Mouse (Mus musculus) heart, postnatal 0 days (tissue): Measurements from ENCODE around the gene Gm49392. TPM values are rescaled to one million over a fixed set of nuclear protein-coding genes. Genes with fewer than 3 reads are reported as not detected.
"Not testable (repeated sequence)": the region's sequence is repeated elsewhere in the genome, so short reads cannot be mapped to it uniquely, and the experiment has no call there.

Source experiments
- ATAC-seq: fragments of 200-750 bp; cut with Nextera tagmentation; 2 replicates; pipeline ENCODE4 v1.8.0; 2017; ENCODE audit warnings: low read depth, moderate number of reproducible peaks, moderate library complexity; ENCODE audit not compliant: insufficient read depth
- DNase-seq: peaks from one replicate; pipeline ENCODE4 v3.0.0-alpha.2; 2016; ENCODE audit warnings: low spot score
- H3K27ac ChIP-seq: fragments of 300-500 bp; sonication (generic); 2 replicates; pipeline ENCODE4 v1.5.1; 2014; ENCODE audit warnings: low read depth, mild to moderate bottlenecking
- H3K27me3 ChIP-seq: fragments of 300-500 bp; sonication (generic); 2 replicates; pipeline ENCODE4 v1.6.1; 2014; ENCODE audit warnings: low read length, mixed read lengths; ENCODE audit not compliant: control insufficient read depth, insufficient read depth
- H3K36me3 ChIP-seq: fragments of 300-500 bp; sonication (generic); replicated peaks from 2 replicates; pipeline ENCODE4 v1.6.1; 2014; ENCODE audit warnings: low read length, mixed read lengths; ENCODE audit not compliant: control insufficient read depth, insufficient read depth
- H3K4me1 ChIP-seq: fragments of 300-500 bp; sonication (generic); 2 replicates; pipeline ENCODE4 v1.6.1; 2014; ENCODE audit warnings: antibody characterized with exemption; ENCODE audit not compliant: control insufficient read depth, insufficient read depth
- H3K4me2 ChIP-seq: fragments of 300-500 bp; sonication (generic); 2 replicates; pipeline ENCODE4 v1.6.1; 2014; ENCODE audit warnings: low read depth, mild to moderate bottlenecking, low read length, moderate library complexity
- H3K4me3 ChIP-seq: fragments of 300-500 bp; sonication (generic); 2 replicates; pipeline ENCODE4 v1.5.1; 2014; ENCODE audit warnings: low read depth, low read length
- H3K9ac ChIP-seq: fragments of 300-500 bp; sonication (generic); replicated peaks from 2 replicates; pipeline ENCODE4 v1.6.1; 2014; ENCODE audit warnings: low read depth, low read length, mixed read lengths
- H3K9me3 ChIP-seq: fragments of 300-500 bp; sonication (generic); replicated peaks from 2 replicates; pipeline ENCODE4 v1.6.1; 2016; ENCODE audit warnings: low read length; ENCODE audit not compliant: control insufficient read depth
- CTCF ChIP-seq: IDR thresholded peaks from 2 replicates; pipeline ENCODE4 v1.5.1; 2016; ENCODE audit warnings: antibody characterized with exemption, control low read depth, low read depth
- EP300 ChIP-seq: IDR thresholded peaks from 2 replicates; pipeline ENCODE4 v1.6.1; 2016; ENCODE audit warnings: antibody characterized with exemption, low read depth
- WGBS: fragments of 180-500 bp; shearing (Covaris S2); extraction: QIAGEN DNeasy Blood & Tissue Kit; methylation state at CpG from one replicate; pipeline ENCODE4 v1.1.7; 2014; 5-methylcytosine and 5-hydroxymethylcytosine counted together
- polyA plus RNA-seq: library from polyadenylated mRNA; unstranded; fragments of >200 nt; fragmentation: Nextera tagmentation; extraction: Ambion mirVana; gene quantifications from 2 replicates; pipeline ENCODE4 v1.2.1, GENCODE M21; 2015
- total RNA-seq: library from RNA; depleted of rRNA; stranded (reverse); fragments of >200 nt; gene quantifications from 2 replicates; pipeline ENCODE4 v1.2.3, GENCODE M21; 2014; ENCODE audit warnings: low replicate concordance; rRNA removed

Gene Gm49392
- total RNA-seq (not detected in 2 replicates), polyA plus RNA-seq (0.64 and 0.69 TPM in 2 replicates)

- not testable (repeated sequence) for H3K27me3 ChIP-seq, H3K9ac ChIP-seq, H3K4me3 ChIP-seq, H3K36me3 ChIP-seq, H3K4me2 ChIP-seq, H3K4me1 ChIP-seq, ATAC-seq, H3K9me3 ChIP-seq, DNase-seq
- peak within 1 kb of the TSS; percentile 63 for H3K27ac ChIP-seq
- WGBS = 82% methylated on average over 8 of the region's 8 CpGs
Observed at GRCm38 (mm10) chr13:60896794-60897193, at the start of gene Gm49392. Gm49392 (minus strand) TSS chr13:60896894.

- not testable (repeated sequence) for H3K9me3 ChIP-seq, H3K4me2 ChIP-seq, H3K4me3 ChIP-seq, H3K36me3 ChIP-seq, ATAC-seq, H3K4me1 ChIP-seq, H3K27ac ChIP-seq, H3K27me3 ChIP-seq, DNase-seq, H3K9ac ChIP-seq
- WGBS = 65% methylated on average over 3 of the region's 3 CpGs
Observed at GRCm38 (mm10) chr13:60941884-60942283, 45.2 kb upstream of the Gm49392 start, which contains the start of gene Tpbpa. Tpbpa (minus strand) TSS chr13:60941984.

- Histone ChIP-seq H3K4me3 (no peak within 1 kb of the TSS), H3K4me1 (no peaks in the 10 kb centered on the region), H3K4me2 (no peak within 1 kb of the TSS), H3K9ac (no peak within 1 kb of the TSS), H3K27me3 (no peaks in the 10 kb centered on the region), H3K27ac (peak within 1 kb of the TSS; percentile 59; the same call in 1 of the 2 replicates), H3K9me3 (no peaks in the 10 kb centered on the region), H3K36me3 (no peaks in the 10 kb centered on the region)
- peak; percentile 68 for DNase-seq
- 35% methylated on average over 5 of the region's 5 CpGs for WGBS
- TF ChIP-seq EP300 (peak; percentile 93), CTCF (no peak)
- peak; percentile 96 for ATAC-seq
Observed at GRCm38 (mm10) chr13:60936500-60936901, 39.8 kb upstream of the Gm49392 start, which contains the start of the genes Gm49391 and Ctla2a. Gm49391 (minus strand) TSS chr13:60936571. Ctla2a (minus strand) TSS chr13:60936625.

GRCm38 (mm10) chr13:60935490-60935889 lies 38.8 kb upstream of the Gm49392 start, which contains the start of gene Gm49393:
Gm49393 (minus strand) TSS chr13:60935590.
- ATAC-seq, DNase-seq, H3K4me2 ChIP-seq, H3K9ac ChIP-seq, H3K36me3 ChIP-seq, H3K27me3 ChIP-seq, H3K27ac ChIP-seq, H3K9me3 ChIP-seq, H3K4me3 ChIP-seq, H3K4me1 ChIP-seq: not testable (repeated sequence)
- 48% methylated on average over 2 of the region's 2 CpGs for WGBS

GRCm38 (mm10) chr13:60904780-60905179 lies 8.1 kb upstream of the Gm49392 start, which contains the start of gene Tpbpb:
Tpbpb (minus strand) TSS chr13:60904880.
- H3K4me3 ChIP-seq, H3K27ac ChIP-seq, H3K4me1 ChIP-seq, H3K27me3 ChIP-seq, H3K9ac ChIP-seq, H3K9me3 ChIP-seq, ATAC-seq, H3K4me2 ChIP-seq, H3K36me3 ChIP-seq, DNase-seq: not testable (repeated sequence)
- 76% methylated on average over 2 of the region's 2 CpGs for WGBS

- DNase-seq (peak; percentile 76), ATAC-seq (peak; percentile 96)
- H3K36me3 ChIP-seq = no peaks in the 10 kb centered on the region
- no peaks in the 10 kb centered on the region for H3K27me3 ChIP-seq
- no peak within 1 kb of the TSS for H3K4me2 ChIP-seq
- no peak within 1 kb of the TSS for H3K4me3 ChIP-seq
- H3K4me1 ChIP-seq = no peaks in the 10 kb centered on the region
- H3K27ac ChIP-seq = peak within 1 kb of the TSS; percentile 63
- H3K9me3 ChIP-seq = 0 out of 2 replicates have a peak, but pooled peaks cover 3% of the 10 kb centered on the region
- WGBS = 42% methylated on average over 3 of the region's 3 CpGs
- TF ChIP-seq EP300 (peak; percentile 97), CTCF (no peak)
- no peak within 1 kb of the TSS for H3K9ac ChIP-seq
Observed at GRCm38 (mm10) chr13:60897328-60897727, 634 bp upstream of the Gm49392 start, which contains the start of gene Ctla2b. Ctla2b (minus strand) TSS chr13:60897447.
